Mouse (Mus musculus) lung, postnatal 4 days (tissue): ENCODE results near the gene Cactin.
A peak's percentile ranks its signal among the peaks of the same experiment; 100 is the strongest.

Experiments used
- DNase-seq, 2 experiments: peaks; one replicate each; pipeline ENCODE4 v3.0.0; 2021

Gene Cactin

GRCm38 (mm10) chr10:81298369-81299100 lies 22.4 kb upstream of the Cactin start:
- peak; percentile 60 to 67 for DNase-seq

DNA sequence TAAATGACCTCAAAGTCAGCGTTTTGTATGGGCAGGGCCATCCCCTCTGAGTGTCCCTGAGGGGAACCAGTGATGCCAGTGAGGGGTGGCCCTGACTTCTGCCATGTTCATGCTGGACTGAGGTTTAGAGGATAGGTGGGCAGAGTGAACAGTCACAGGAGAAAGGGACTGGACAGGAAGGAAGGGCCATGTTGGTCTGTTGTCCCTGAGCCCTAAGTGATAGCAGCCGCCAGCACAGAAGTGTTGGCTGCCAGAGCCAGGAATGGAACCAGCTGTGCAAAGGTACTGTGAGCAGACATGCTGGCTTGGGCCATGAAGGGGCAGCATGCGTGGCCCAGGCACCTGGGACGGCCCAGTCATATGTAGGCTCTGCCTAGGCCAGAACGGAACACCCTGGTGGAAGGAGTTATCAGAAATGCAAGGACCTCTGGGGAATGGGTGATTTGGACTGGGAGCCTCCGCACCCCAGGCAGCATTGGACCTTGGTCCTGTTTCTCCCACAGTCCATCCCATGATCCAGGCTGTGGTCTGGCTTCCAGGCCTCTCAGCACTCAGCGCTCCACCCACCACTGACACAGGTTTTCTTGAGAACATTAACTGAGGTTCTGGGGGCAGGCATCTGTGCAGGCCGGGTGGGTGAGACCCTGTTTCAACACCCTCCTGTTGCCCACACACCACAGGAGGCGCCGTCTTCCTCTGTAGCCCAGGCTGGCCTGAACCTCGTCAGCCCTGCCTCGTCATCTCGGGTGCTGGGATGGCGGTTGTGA lies 21.1 kb upstream of the Cactin start:
- DNase-seq = peak in 1 of 2 experiments; percentile 9

GRCm38 (mm10) chr10:81300352-81300907 lies 20.5 kb upstream of the Cactin start:
- no peak for DNase-seq

- no peak for DNase-seq
These were observed 19.6 kb upstream of the Cactin start for GRCm38 (mm10) chr10:81301321-81301720.

GRCm38 (mm10) chr10:81302288-81302687 lies 18.6 kb upstream of the Cactin start:
- no peak for DNase-seq

GRCm38 (mm10) chr10:81302781-81303218 lies 18.1 kb upstream of the Cactin start:
- peak; percentile 66 to 83 for DNase-seq

- DNase-seq = no peak
These were observed 17.6 kb upstream of the Cactin start for GRCm38 (mm10) chr10:81303258-81303657.

- DNase-seq = no peak
These were observed 17.1 kb upstream of the Cactin start for GRCm38 (mm10) chr10:81303761-81304160.

GRCm38 (mm10) chr10:81304597-81305238 lies 16.2 kb upstream of the Cactin start:
- peak; percentile 71 to 83 for DNase-seq

- DNase-seq = no peak
These were observed 15.2 kb upstream of the Cactin start for GRCm38 (mm10) chr10:81305663-81306062.

DNA sequence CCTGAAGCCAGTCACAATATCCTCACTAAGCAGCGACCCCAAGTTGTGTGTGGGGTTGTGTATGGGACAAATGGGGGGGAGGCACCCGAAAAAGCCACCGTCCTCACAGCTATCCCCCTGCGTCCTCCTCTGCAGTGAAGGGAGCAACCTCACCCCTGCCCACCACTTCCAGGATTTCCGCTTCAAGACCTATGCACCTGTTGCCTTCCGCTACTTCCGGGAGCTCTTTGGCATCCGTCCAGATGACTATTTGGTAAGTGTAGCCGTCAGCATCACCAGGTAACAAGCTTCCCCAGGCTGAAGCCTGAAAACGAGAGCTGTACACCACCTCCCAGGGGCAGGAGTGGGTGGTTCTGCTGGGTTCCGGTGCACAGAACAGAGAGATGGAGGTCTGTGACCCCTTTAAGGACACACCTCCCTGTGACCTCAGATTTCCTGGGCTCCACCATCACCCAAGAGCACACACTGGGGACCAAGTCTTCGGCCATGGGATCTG lies 14.7 kb upstream of the Cactin start:
- DNase-seq = no peak

DNA sequence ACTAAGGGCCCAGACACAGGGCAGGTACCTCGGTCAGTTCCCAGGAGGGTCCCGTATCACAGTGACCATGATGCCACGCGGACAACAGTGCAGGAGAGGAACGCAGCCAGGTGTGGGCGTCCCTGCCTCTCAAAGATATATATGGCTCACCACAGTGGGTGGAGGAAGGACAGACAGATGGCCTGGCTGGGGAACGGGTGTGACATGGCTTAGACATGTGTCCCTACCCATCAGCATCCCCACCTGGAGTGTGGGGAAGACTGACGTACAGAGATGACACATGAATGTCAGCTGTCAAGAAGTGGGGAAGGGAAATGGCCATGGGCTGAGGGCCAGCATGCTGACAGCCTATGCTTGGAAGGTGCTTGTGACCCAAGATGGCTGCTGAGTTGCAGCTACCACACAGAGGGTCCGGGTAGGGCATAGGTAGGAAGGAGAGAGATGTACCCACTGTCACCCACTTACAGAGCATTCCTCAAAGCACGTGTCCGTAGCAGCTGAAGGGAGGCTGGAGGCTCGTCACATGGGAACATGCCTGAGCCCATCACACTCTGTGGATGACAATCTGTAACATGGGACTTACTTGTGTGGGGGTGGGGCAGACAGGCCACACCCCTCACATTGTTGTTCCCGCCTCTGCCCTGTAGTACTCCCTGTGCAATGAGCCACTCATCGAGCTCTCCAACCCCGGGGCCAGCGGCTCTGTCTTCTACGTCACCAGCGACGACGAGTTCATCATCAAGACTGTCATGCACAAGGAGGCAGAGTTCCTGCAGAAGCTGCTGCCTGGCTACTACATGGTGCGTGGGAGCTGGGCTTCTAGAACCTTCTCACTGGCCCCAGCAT lies 13.8 kb upstream of the Cactin start:
- DNase-seq = no peak

DNA sequence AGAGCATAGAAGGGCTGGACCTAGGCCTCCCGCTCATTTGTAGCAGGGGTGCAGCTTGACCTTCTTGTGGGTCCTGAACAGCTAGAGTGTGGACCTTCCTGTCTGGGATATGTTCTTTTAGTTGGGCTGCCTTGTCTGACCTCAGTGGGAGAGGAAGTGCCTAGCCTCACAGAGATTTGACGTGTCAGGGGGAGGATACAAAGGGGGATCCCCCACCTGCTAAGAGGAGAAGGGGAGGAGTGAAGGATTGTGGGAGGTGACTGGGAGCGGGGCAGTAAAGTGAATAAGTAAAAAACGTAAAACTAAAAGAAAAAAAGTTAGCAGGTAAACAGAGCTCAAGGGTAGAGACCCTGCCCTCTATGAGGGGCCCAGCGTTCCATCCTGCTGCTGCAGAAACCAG lies 11.3 kb upstream of the Cactin start:
- no peak for DNase-seq

DNA sequence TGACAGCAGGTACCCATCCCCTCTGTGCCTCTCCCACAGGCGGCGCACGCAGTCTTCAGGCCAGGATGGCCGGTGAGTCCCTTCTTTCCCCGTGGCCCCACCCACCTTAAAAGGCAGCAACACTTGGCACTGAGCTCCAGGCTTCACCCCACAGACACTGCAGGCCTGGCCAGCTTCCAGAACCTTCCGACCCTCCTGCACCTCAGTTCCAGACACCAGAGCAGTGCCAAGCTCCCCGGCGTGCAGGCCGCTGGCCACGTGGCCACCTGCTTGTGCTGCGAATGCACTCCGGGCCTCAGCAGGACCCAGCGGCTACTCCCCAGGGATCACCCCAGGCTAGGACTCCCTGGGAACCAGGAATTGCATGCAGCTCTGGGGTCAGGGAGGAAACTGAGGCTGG lies 7.3 kb upstream of the Cactin start:
- no peak for DNase-seq

- no peak for DNase-seq
These were observed 6.7 kb upstream of the Cactin start for GRCm38 (mm10) chr10:81314201-81314600.

DNA sequence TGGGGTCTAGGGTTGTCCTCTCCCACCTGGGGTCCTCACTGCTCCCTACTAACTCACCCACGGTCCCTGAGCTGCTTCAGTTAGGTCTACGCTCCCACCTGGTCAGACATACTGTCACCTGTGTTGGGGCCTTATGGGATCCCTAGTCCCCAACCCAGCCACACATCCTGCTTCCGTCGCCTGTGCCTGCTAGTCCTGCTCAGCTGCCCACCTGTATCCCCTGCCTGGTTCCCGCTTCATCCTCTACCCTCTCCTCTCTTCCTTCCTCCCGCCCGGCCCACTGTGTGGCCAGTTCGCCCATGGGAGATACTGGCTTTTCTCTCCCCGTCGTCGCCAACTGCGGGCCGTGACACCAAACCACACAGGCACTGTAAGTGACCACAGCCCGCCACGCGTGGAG lies 5.3 kb upstream of the Cactin start:
- DNase-seq = no peak

- peak; percentile 59 to 69 for DNase-seq
These were observed 4.4 kb upstream of the Cactin start for GRCm38 (mm10) chr10:81316338-81317060.

GRCm38 (mm10) chr10:81317273-81317672 lies 3.6 kb upstream of the Cactin start:
- peak; percentile 80 to 87 for DNase-seq

DNA sequence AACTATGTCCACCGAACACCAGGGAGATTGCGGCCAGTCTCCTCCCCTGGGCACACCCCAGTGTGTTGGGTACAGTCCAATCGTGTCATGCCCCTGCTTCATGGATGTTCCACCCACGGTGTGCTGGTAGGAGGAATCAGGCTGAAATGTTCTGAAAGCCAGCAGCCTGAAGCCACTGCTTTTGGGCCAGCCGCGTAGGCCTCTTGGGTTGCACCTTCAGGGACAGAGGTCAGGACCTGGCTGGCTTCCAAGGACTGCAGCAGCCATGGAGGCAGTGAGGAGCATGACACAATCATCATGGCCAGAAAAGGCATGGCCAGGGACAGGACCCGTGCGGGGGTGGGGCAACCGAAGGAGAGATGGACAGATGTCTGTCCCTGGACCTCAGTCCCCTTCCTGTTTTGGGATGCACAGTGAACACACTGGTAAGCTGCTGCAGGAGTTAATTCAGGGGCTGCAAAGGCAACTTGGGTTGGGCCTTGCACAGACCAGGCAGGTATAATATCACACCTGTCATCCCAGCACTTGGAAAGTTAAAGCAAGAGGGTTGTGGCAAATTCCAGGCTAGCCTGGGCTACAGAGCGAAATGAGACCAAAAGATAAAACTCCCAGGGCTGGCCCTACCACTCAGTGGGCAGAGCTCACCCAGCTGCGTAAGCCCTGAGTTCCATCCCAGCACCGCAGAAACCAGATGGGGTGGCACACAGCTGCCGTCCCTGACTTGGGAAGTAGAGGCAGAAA lies 2.1 kb upstream of the Cactin start:
- DNase-seq = peak; percentile 47 to 63

DNA sequence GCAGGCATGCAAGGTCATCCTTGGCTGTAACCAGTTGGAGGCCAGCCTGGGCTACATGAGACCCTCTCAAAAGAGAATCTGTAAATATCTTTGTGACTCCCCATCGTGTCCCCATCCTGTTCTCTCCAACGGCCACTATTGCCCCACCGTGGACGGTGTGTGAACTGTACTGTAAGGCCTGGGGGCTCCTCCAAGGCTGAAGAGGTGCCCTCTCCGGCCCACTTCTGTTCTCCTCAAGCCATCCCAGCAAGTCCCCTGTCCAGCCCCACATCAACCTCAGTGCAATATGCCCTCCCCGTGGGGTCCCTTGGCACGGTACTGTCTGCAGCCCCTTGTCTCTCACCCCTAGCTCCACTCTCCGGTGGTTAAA lies 1.6 kb upstream of the Cactin start:
- DNase-seq = peak in 1 of 2 experiments; percentile 48
